Mouse (Mus musculus) frontal cortex, adult 2 months (tissue): ENCODE results near the gene Agtpbp1. TPM values are rescaled to one million over a fixed set of nuclear protein-coding genes. Genes with fewer than 3 reads are reported as not detected.

Experiments used
- DNase-seq, 2 experiments: peaks; one replicate each; pipeline ENCODE4 v3.0.0; 2022; ENCODE audit warnings: low spot score in 1 of 2; ENCODE audit errors: extremely low spot score in 1 of 2
- polyA plus RNA-seq: library from polyadenylated mRNA; depleted of rRNA; stranded (reverse); fragments of >200 nt; gene quantifications from 2 replicates; pipeline ENCODE4 v1.2.3, GENCODE M21; 2012

Agtpbp1 gene
- polyA plus RNA-seq, 1 experiment: 80.0 TPM

- DNase-seq: no peak
Measured at GRCm38 (mm10) chr13:59536631-59537030, 48.4 kb downstream of the Agtpbp1 start.

DNA sequence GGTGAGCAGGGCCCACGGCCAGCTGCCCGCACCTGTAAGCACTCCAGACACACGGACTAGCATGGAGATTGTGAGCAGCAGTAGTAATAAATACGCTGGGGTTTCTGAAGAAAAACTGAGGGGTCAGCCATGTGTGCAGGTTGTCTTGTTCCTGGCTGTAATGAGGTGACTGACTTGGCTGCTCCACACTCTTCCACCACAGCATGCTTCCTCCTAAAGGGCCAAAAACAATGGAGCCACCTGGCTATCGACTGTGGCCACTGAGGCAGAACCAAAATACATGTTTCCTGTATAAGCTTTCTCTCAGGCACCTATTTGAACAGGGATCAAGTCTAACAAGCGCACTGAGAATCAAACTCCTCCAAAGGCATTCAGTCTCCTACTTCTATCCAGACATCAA is 49.3 kb downstream of the Agtpbp1 start:
- DNase-seq: no peak

DNA sequence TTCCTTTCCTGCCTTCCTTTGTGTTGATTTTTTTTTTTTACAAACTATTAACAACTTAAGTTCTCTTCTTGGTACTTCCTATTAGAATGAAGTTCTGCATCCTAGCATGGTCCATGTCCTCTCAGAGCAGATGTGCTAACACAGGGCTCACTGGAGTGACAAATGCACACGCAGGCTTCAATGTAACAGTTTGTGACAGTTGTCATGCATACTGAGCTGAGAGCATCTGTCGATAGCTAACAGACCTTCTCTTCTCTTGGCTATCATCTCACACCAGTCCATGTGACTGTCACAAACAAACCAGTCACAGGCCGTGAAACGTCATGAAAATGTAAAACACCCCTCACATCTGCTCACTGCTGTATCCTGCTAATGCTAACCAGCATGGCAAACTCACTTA is 50.7 kb downstream of the Agtpbp1 start:
- no peak for DNase-seq

- no peak for DNase-seq
Measured at GRCm38 (mm10) chr13:59533331-59533730, 51.7 kb downstream of the Agtpbp1 start.

- DNase-seq: no peak
Measured at GRCm38 (mm10) chr13:59531203-59531602, 53.8 kb downstream of the Agtpbp1 start.

DNA sequence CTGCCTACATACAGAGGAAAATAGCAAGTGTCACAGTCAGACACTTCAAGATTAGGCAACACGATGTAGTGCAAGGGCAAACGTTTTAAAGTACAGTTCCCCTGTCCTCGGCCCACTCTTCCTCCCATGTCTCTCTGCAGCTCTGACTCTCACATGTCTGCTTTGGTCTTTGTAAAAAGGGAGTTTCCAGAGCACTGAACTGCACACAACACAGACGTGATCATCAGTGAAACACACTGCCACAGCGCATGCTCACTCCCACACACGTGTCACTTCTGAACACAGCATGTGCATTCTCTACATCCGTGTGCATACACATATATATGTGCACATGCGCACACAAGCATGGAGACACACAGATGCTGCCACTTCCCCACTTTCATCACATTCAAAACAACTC is 54.5 kb downstream of the Agtpbp1 start:
- no peak for DNase-seq

DNA sequence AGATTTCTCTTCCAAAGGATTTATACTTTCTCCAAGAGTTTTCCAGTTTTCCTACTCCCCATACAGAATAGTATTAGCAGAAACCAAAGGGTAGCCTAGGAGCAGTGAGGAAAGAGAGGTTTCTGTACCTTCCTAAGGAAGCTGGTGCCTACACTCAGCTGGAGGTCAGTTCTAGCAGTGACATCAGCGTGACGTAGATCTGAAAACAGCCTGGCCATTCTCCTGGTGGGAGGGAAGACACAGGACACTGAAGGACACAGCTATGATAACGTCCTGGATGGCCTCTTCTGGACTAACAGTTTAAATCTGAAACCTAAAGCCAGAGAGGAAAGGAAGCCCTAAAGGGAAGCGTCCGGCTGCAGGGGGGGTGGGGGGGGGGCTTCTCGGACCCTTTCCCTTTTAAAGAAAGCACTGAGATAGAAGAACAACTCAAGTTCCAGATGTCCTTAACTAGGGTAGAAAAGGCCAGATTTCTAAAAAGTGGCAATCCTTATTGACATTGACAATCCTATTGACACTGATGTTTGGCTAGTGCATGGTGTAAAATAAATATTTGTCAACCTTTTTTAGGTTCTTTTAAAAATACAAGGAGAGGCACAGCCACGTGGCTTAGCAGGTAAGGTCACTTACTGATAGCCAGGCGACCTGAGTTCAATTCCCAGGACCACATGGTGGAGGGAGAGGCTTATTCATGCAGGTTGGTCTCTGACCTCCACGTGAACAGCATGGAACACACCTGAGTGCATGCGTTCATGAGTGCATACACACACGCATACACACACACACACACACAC is 63.6 kb downstream of the Agtpbp1 start:
- no peak for DNase-seq

- DNase-seq: no peak
Measured at GRCm38 (mm10) chr13:59520834-59521233, 64.2 kb downstream of the Agtpbp1 start.

DNA sequence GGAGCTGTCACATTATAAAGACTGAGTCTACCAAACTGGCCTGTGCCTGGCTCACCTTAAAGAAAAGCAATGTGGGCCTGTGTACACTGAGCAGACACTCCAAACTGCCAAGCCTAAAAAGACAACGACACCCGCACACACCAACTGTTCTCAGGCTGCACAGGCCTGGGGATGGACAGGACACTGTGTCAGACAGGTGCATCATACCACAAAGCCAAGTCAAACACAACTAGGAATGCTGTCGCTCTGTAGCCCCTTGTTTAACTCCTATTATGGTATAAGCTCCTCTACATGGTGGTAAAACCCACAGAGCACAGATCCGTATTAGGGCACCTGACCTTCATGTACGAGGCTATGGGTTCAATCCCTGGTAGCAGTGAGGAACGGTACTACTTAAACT is 65.5 kb downstream of the Agtpbp1 start:
- no peak for DNase-seq

DNA sequence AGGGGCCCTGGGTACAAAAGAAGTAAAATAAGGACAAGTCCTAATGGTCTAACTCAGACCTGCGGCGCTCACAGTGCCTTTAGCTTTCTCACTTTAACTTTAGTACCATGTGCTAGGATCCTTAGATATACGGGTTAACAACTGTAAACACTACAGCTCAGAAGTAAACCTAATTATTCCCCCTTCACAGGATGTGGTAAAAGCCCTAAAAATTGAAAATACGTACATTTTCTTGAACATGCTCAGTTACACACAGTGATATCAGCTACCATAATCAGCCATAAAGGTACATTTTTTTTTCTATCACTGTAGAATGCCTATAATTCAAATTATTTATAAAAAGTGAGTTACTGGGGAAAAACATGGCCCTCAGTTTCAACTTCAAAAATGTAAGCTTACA is 67.0 kb downstream of the Agtpbp1 start:
- DNase-seq: no peak

DNA sequence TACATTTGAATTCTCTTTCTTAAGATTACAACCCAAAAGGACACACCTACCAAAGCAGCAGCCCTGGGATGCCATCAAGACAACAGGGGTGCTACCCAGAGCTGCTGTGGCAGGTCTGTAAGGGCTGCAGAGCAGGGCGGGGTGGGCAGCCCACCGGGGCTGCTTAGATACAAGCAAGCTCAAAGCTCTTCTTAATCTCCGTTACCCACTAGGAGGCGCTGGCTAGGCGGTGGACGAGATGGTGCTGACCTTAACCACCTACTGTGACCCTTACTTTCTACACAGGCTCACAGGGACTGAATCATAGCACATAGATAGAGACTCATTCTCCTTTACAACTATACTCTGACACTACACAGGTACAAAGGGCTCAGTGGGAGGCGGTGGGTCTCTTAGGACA is 70.0 kb downstream of the Agtpbp1 start:
- peak in 1 of 2 experiments; percentile 31 for DNase-seq

- DNase-seq: no peak
Measured at GRCm38 (mm10) chr13:59509644-59510366, 75.2 kb downstream of the Agtpbp1 start.

DNA sequence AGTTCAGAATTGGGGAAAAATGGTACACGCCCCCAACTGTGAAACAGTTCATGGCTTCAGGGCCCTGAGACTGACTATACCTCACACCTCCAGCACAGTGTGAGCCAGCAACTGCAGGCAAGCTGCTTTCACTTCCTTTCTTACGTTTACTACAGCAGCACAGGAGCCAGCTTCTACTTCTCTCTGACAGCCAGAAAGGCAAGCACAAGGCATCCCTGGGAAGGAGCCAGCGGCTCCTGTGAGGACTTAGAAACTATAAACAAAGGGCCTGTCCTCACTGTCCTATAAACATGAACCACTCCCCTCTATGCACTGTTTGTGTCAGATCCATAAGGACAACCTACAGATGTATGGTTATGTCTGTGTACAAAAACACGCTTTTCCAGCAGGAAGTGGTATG is 76.4 kb downstream of the Agtpbp1 start:
- no peak for DNase-seq

GRCm38 (mm10) chr13:59506450-59506849 is 78.6 kb downstream of the Agtpbp1 start:
- no peak for DNase-seq

- no peak for DNase-seq
Measured at GRCm38 (mm10) chr13:59505867-59506266, 79.2 kb downstream of the Agtpbp1 start.

DNA sequence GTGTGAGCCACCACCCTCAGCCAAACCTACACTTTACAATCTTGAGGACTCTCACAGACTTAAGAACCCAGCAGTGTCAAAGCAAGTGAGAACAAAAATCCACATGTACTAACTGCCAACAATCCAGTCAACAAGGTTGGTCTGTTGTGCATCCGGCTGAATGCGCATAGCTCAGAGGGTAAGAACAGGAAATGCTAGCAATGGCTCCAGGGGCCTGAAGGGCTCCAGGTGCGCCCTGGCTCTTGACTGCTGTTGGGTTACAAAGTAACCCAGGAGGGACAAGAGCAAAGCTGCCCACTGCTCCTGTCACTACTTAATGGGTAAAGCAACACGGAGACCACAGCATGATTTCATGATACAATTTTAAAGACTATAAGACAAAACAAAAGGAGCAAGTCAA is 81.4 kb downstream of the Agtpbp1 start:
- DNase-seq: no peak

DNA sequence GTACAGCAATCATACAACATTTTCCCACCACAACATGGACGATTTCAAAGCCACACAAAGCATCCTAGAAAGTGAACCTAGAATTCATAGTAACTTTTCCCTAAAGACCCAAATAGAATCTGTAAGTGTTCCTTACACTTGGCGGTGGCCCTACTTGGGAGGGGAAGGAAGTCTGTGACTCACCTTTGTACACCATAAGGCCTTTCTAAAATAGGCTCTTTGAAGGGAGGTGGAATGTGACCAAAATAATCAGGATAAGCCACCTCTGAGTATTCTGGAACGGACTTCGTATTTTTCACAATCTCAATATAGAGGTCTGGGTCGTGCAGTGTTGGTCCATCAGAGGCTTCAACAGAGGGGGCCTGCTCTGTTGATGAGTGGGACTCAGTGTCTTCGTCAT is 85.2 kb downstream of the Agtpbp1 start:
- DNase-seq: no peak

GRCm38 (mm10) chr13:59499374-59499773 is 85.7 kb downstream of the Agtpbp1 start:
- DNase-seq: no peak

- DNase-seq: no peak
Measured at GRCm38 (mm10) chr13:59498191-59498590, 86.8 kb downstream of the Agtpbp1 start.

DNA sequence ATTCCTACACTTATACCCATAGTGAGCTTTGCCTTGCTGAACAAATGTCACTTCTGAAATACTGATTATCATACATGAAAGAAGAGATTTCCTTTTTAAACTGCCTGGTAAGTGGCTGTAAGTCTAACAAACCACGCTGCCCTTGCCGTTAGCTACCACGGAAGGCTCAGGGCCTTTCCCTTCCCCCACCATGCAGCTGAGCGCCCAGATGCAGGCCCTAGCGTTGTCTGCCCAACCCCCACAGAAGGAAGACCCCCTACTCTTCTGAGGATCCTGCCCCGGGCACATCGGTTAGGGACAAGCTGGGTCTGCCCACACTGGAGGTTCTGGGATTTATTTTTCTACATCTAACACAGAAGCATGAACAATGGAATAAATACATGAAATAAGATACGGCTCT is 89.2 kb downstream of the Agtpbp1 start:
- DNase-seq: no peak

DNA sequence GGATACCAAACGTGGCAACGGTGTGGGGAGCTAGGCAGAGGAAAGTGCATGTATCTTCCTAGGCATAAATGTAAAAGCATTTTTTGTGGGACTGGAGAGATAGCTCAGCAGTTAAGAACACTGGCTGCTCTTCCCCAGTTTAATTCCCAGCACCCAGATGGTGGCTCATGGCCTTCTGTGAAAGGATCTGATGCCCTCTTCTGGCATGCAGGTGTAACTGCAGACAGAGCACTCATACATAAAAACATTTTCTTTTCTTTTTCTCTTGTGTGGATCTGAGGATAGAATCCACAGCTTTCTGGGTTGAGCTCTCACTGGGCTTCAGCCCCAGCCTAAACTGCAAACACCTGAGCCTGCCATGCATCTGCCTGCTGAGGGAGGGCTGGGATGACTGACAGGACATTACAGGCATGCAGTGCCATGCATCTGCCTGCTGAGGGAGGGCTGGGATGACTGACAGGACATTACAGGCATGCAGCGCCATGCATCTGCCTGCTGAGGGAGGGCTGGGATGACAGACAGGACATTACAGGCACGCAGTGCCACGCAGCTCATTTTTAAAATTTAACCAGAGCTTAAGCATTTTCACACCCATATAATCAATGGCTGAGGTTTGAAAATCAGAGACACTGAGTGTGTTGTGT is 90.3 kb downstream of the Agtpbp1 start:
- DNase-seq: no peak

DNA sequence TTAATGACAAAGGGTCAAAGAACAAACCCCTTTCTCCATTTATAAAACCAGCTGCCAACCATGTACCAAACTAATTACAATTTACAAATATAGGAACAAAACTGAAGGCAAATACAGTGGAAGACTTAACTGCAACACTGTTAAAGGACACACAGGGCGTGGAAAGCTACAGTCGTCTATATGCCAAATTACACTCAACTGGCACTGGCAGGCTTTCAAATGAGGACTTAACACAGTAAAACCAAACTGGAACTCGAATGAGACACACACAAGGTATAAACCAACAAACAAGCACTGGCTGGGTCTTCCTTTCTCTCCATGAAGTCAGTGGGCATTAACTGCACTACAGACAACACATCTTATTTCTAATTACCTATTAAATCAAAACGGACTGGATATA is 94.3 kb downstream of the Agtpbp1 start:
- no peak for DNase-seq
